Mouse (Mus musculus) liver, embryonic 16.5 days (tissue): ENCODE results near the gene Kcnn1. TPM values are rescaled to one million over a fixed set of nuclear protein-coding genes. Genes with fewer than 3 reads are reported as not detected.
A peak's percentile ranks its signal among the peaks of the same experiment; 100 is the strongest.

ENCODE experiments used
- ATAC-seq: fragments of 200-750 bp; cut with Nextera tagmentation; 2 replicates; pipeline ENCODE4 v1.8.0; 2017; ENCODE audit warnings: low read depth, mild to moderate bottlenecking, moderate number of reproducible peaks, moderate library complexity
- H3K27ac ChIP-seq: fragments of 300-500 bp; sonication (generic); 2 replicates; pipeline ENCODE4 v1.5.1; 2014; ENCODE audit warnings: mild to moderate bottlenecking, low read length
- H3K27me3 ChIP-seq: fragments of 300-500 bp; sonication (generic); 2 replicates; pipeline ENCODE4 v1.6.1; 2014; ENCODE audit warnings: low read depth, low read length, mixed read lengths; ENCODE audit not compliant: control insufficient read depth, insufficient read depth
- H3K36me3 ChIP-seq: fragments of 300-500 bp; sonication (generic); 2 replicates; pipeline ENCODE4 v1.6.1; 2014; ENCODE audit warnings: mild to moderate bottlenecking; ENCODE audit not compliant: control insufficient read depth, insufficient read depth
- H3K4me1 ChIP-seq: fragments of 300-500 bp; sonication (generic); 2 replicates; pipeline ENCODE4 v1.6.1; 2014; ENCODE audit warnings: low read depth, low read length, mixed read lengths; ENCODE audit not compliant: control insufficient read depth
- H3K4me2 ChIP-seq: fragments of 300-500 bp; sonication (generic); 2 replicates; pipeline ENCODE4 v1.6.1; 2014; ENCODE audit warnings: low read depth, low read length, mixed read lengths
- H3K4me3 ChIP-seq: fragments of 300-500 bp; sonication (generic); 2 replicates; pipeline ENCODE4 v1.5.1; 2014; ENCODE audit warnings: low read depth, mild to moderate bottlenecking, low read length
- H3K9ac ChIP-seq: fragments of 300-500 bp; sonication (generic); 2 replicates; pipeline ENCODE4 v1.6.1; 2014; ENCODE audit warnings: low read depth, low read length
- H3K9me3 ChIP-seq: fragments of 300-500 bp; sonication (generic); replicated peaks from 2 replicates; pipeline ENCODE4 v1.6.1; 2016; ENCODE audit warnings: low read length; ENCODE audit not compliant: control insufficient read depth
- WGBS: fragments of 180-500 bp; shearing (Covaris S2); extraction: QIAGEN DNeasy Blood & Tissue Kit; methylation state at CpG from one replicate; pipeline ENCODE4 v1.1.7; 2014; ENCODE audit not compliant: insufficient replicate concordance; 5-methylcytosine and 5-hydroxymethylcytosine counted together
- microRNA-seq: library from miRNA; unstranded; fragments of <30 nt; microRNA quantifications from one replicate; pipeline ENCODE4, GENCODE M21; 2016
- polyA plus RNA-seq: library from polyadenylated mRNA; unstranded; fragments of >200 nt; fragmentation: Nextera tagmentation; extraction: Ambion mirVana; gene quantifications from 2 replicates; pipeline ENCODE4 v1.2.1, GENCODE M21; 2015

Gene Kcnn1
- polyA plus RNA-seq, 1 experiment from 2014 or later = 0.46 TPM

DNA sequence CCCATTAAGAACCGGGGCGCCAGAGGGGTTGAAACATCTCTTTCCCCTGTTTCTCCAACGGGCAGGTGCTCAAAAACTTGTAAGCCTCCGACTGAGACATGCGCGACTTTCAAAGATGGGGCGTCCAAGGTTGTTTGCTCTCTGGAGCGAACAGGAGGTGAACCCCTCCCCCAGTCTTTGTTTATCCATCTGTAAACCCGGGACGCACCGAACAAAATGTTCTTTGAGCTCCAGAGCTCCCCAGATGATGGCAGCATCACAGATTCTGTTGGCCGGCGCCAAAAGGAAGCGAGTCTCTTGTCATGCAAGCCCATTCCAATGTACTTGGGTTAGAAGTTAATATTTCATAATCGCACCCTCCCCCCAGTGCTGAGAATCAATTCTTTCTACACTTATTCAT, 64.8 kb downstream of the Kcnn1 start:
- H3K36me3 ChIP-seq = no peaks in the 10 kb centered on the region
- H3K27me3 ChIP-seq = peaks cover 38% of the 10 kb centered on the region
- peak overlapping the region; percentile 63 for H3K4me3 ChIP-seq
- 18% methylated on average over 15 of the region's 15 CpGs for WGBS
- H3K4me1 ChIP-seq = peaks cover 35% of the 10 kb centered on the region
- H3K27ac ChIP-seq = peak overlapping the region; percentile 75
- H3K9me3 ChIP-seq = no peaks in the 10 kb centered on the region
- peak overlapping the region; percentile 25; the same call in 1 of the 2 replicates for H3K9ac ChIP-seq
- no peak for ATAC-seq
- peak overlapping the region; percentile 89 for H3K4me2 ChIP-seq

- Histone ChIP-seq H3K36me3 (no peaks in the 10 kb centered on the region), H3K27me3 (peaks cover 38% of the 10 kb centered on the region), H3K4me1 (peaks cover 38% of the 10 kb centered on the region), H3K9ac (peak overlapping the region; percentile 25), H3K27ac (peak overlapping the region; percentile 75), H3K4me3 (peak overlapping the region; percentile 63), H3K9me3 (no peaks in the 10 kb centered on the region), H3K4me2 (peak overlapping the region; percentile 89)
- WGBS = 2% methylated on average over 57 of the region's 57 CpGs
- ATAC-seq = peak; percentile 80
These were observed 65.7 kb downstream of the Kcnn1 start for GRCm38 (mm10) chr8:70797081-70798070.

DNA sequence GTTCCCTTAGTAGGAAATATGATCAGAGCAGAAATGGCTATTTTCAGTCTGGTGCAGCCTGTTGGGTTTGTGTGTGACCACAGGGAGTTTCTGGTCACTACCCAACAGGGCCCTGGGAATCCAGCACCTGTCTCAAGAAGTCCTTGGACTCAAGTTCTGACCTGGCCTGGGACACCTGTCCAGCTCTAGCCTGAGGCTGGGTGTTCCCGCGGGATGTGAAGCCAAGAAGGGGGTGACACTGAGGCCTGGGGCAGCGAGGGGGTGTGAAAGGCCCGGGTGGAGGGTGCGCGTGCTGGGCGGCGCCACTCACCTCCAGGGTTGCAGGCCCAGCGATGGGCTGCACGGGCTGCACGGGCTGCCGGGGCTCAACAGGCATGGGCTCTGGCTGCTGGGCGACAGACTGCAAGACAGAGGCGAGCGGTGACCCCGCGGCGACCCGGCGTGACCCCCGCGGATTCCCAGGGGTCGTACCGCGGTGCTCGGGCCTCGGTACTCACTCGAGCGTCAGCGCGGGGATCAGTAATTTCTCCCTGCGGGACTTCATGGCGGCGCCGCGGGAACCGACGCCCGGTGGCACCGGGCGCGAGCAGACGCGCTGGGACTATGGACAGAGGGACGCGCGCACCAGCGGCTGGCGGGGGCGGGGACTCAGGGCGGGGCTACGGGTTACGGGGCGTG, 66.5 kb downstream of the Kcnn1 start:
- Histone ChIP-seq H3K4me1 (peaks cover 44% of the 10 kb centered on the region), H3K36me3 (no peaks in the 10 kb centered on the region), H3K9ac (peak overlapping the region; percentile 73), H3K27me3 (peaks cover 38% of the 10 kb centered on the region), H3K4me2 (peak overlapping the region; percentile 89), H3K4me3 (peak overlapping the region; percentile 63), H3K27ac (peak overlapping the region; percentile 54; the same call in 1 of the 2 replicates), H3K9me3 (no peaks in the 10 kb centered on the region)
- WGBS = 6% methylated on average over 54 of the region's 54 CpGs
- ATAC-seq = no peak

DNA sequence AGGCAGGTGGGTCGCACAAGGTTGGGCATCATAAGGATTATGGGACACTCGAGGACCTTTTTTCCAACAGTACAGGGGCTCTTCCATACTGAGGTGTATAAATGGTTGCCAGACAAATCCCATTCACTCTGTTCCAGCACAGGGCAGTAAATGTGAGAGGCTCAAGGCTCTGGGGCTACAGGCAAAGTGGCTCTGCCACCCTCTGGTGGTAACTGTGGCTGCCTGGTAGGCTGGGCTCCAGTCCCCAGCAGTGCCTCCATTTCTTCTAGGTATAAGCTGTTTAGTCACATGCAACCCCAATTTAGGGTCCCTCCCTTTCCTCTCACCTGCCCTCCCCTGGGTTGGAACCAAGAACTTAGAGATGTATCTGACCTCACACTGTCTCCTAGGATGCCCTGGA, 67.7 kb downstream of the Kcnn1 start:
- no peak overlapping the region for H3K27ac ChIP-seq

DNA sequence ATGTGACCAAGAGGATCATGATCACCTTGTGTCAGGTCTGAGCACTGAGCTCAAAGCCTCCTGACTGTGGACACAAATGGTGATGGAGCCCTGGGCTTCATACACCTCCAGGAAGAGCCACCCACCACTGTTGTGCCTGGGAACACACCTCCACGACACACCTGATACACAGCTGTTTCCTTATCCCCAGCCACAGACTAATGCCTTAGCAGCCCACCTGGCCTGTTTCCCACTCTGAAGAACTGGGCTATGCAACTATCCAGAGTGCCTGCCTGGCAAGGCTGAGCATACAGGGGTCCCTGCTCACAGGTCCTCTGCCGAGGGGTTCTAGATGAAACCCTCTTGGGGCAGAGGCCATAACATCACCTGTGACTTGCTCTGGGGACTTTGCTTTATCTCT, 68.8 kb downstream of the Kcnn1 start:
- no peaks in the 10 kb centered on the region for H3K9me3 ChIP-seq
- H3K4me2 ChIP-seq = no peak overlapping the region
- H3K4me3 ChIP-seq = no peak overlapping the region
- H3K9ac ChIP-seq = no peak overlapping the region
- no peak for ATAC-seq
- peaks cover 21% of the 10 kb centered on the region for H3K27me3 ChIP-seq
- H3K4me1 ChIP-seq = peaks cover 58% of the 10 kb centered on the region
- H3K27ac ChIP-seq = no peak overlapping the region
- no peaks in the 10 kb centered on the region; the same call in none of the 2 replicates for H3K36me3 ChIP-seq
- WGBS = 68% methylated on average over 2 of the region's 2 CpGs

More for the DNA sequence above, 67.7 kb downstream of the Kcnn1 start:
- H3K4me3 ChIP-seq = no peak overlapping the region; the same call in 1 of the 2 replicates
- H3K9ac ChIP-seq = no peak overlapping the region
- ATAC-seq = no peak
- 70% methylated on average over 2 of the region's 2 CpGs for WGBS
- H3K4me2 ChIP-seq = peak overlapping the region; percentile 89
- peaks cover 32% of the 10 kb centered on the region for H3K27me3 ChIP-seq
- peaks cover 56% of the 10 kb centered on the region for H3K4me1 ChIP-seq
- no peaks in the 10 kb centered on the region for H3K36me3 ChIP-seq
- H3K9me3 ChIP-seq = no peaks in the 10 kb centered on the region

- no peaks in the 10 kb centered on the region for H3K9me3 ChIP-seq
- H3K4me1 ChIP-seq = peaks cover 57% of the 10 kb centered on the region
- H3K4me2 ChIP-seq = peak overlapping the region; percentile 85
- peak overlapping the region; percentile 74 for H3K4me3 ChIP-seq
- ATAC-seq = peak; percentile 0
- H3K9ac ChIP-seq = no peak overlapping the region; the same call in 1 of the 2 replicates
- 1% methylated on average over 20 of the region's 20 CpGs for WGBS
- H3K27me3 ChIP-seq = peaks cover 6% of the 10 kb centered on the region
- 0 out of 2 replicates have a peak overlapping the region, but pooled peaks have one; percentile 41 for H3K27ac ChIP-seq
- peaks cover 5% of the 10 kb centered on the region for H3K36me3 ChIP-seq
These were observed 70.4 kb downstream of the Kcnn1 start for GRCm38 (mm10) chr8:70792700-70793099.

Small RNAs within 50 kb of the gene (microRNA-seq; reads per million reads assigned to microRNA genes)
- gene Mir7067 = 1.2 reads per million
- gene Mir7240 = not detected

Other genes with a start within 250 kb of the Kcnn1 start
- 7.5 and 9.0 TPM in 2 replicates for gene Lrrc25, start 247.1 kb downstream of the Kcnn1 start, polyA plus RNA-seq
- 2.7 and 3.1 TPM in 2 replicates for gene Gdf15, start 230.8 kb downstream of the Kcnn1 start, polyA plus RNA-seq
- 18.9 and 20.5 TPM in 2 replicates for gene Pgpep1, start 202.9 kb downstream of the Kcnn1 start, polyA plus RNA-seq
- 104 and 113 TPM in 2 replicates for gene Lsm4, start 190.0 kb downstream of the Kcnn1 start, polyA plus RNA-seq
- 12.3 and 17.5 TPM in 2 replicates for gene Jund, start 164.3 kb downstream of the Kcnn1 start, polyA plus RNA-seq
- 0.02 TPM in 1 of 2 replicates, not detected in the other for gene Iqcn, start 159.8 kb downstream of the Kcnn1 start, polyA plus RNA-seq
- 0.40 and 0.47 TPM in 2 replicates for gene Gm3336, start 144.7 kb downstream of the Kcnn1 start, polyA plus RNA-seq
- gene Pde4c, start 139.5 kb downstream of the Kcnn1 start, polyA plus RNA-seq = 1.5 and 2.2 TPM in 2 replicates
- gene Rab3a, start 108.6 kb downstream of the Kcnn1 start, polyA plus RNA-seq = 2.2 and 3.4 TPM in 2 replicates
- 31.4 and 32.1 TPM in 2 replicates for gene Mpv17l2, start 102.3 kb downstream of the Kcnn1 start, polyA plus RNA-seq
- gene Pik3r2, start 86.5 kb downstream of the Kcnn1 start, polyA plus RNA-seq = 12.2 and 13.9 TPM in 2 replicates
- gene Mast3, start 58.2 kb downstream of the Kcnn1 start, polyA plus RNA-seq = 7.5 and 9.0 TPM in 2 replicates
- gene Il12rb1, start 54.8 kb downstream of the Kcnn1 start, polyA plus RNA-seq = 0.06 and 0.35 TPM in 2 replicates
- 11.6 and 13.5 TPM in 2 replicates for gene Arrdc2, start 23.5 kb downstream of the Kcnn1 start, polyA plus RNA-seq
- gene Ccdc124, start 10.7 kb upstream of the Kcnn1 start, polyA plus RNA-seq = 42.5 and 43.1 TPM in 2 replicates
- 0.11 TPM in 1 of 2 replicates, not detected in the other for gene Slc5a5, start 29.5 kb upstream of the Kcnn1 start, polyA plus RNA-seq
- gene Rpl18a, start 34.2 kb upstream of the Kcnn1 start, polyA plus RNA-seq = 2,028 and 2,149 TPM in 2 replicates
- gene Map1s, start 42.7 kb upstream of the Kcnn1 start, polyA plus RNA-seq = 12.1 and 14.4 TPM in 2 replicates